Mouse (Mus musculus) right cerebral cortex, postnatal 10 days (tissue): ENCODE data around the gene Fgf12.

Experiments
- DNase-seq, 2 experiments: peaks; one replicate each; pipeline ENCODE4 v3.0.0; 2021; ENCODE audit warnings: low spot score in 2 of 2

Gene Fgf12

GRCm38 (mm10) chr16:28752638-28753118 lies at the start of gene Fgf12:
Gene Fgf12, minus strand, starts transcription at chr16:28753068.
- DNase-seq, result peak; percentile 36 to 52

DNA sequence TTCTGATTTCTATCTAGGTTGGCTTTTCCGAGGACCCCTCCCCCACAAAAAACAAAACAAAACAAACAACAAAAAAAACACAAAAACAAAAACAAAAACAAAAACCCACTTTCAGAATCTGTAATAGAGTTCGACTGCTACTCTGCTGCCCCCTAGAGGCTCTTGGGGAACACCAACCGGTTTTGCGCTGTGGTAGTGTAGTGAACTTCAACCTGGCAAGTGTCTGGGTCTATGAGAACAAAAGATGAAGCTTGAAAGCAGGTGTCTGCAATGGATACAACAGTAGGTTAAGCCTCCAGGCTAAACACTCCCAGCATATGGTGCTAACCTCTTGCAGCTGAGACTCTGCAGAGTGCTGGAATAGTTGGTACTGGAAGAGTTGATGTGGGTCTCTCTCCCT lies 40.2 kb upstream of the Fgf12 start:
- peak; percentile 35 to 46 for DNase-seq

DNA sequence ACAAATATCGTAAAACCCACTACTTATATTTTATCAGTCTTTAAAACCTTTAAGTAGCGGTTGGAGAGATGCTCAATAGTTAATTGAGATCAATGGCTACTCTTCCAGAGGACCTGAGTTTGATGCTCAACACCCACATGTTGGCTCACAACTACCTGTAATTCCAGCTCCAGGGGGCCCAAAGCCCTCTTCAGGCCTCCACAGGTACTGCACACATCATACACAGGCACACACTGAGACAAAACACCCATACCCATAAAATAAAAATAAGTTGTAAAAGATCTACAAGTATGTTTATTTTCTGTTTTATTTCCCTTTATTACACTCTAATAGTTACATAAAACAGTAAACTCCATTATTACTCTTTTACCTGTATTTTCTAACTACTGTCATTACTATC lies 17.4 kb upstream of the Fgf12 start:
- no peak for DNase-seq

DNA sequence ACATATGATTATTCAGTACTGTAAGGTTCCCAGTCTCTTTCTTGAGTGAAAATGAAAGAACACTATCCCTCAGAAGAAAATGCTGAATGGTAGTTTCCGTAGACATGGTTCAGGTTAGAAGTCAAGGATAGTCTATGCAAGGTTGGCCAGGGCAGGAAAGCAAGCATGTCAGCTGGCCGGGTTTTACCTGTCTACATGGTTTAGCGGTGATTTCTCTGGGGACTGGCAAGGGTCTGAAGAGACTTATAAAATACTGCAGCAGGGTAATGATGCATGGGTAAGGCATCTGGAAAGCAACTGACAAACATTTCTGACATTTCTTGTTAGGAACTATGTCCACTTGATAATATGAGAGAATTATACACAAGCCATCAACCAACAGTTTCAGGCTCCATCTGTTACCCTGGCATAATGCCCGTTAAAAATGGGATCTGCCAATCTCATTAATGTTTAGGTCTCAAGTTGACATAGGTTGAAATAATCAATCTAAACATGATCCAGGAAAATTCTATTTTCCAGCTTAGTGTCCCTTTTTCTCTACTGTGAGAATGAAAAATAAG lies 8.6 kb upstream of the Fgf12 start:
- no peak for DNase-seq

GRCm38 (mm10) chr16:28753124-28753917 lies 453 bp upstream of the Fgf12 start:
- DNase-seq, result peak; percentile 94 to 96

- DNase-seq, result no peak
Measured at GRCm38 (mm10) chr16:28734461-28734860, 18.4 kb downstream of the Fgf12 start.

DNA sequence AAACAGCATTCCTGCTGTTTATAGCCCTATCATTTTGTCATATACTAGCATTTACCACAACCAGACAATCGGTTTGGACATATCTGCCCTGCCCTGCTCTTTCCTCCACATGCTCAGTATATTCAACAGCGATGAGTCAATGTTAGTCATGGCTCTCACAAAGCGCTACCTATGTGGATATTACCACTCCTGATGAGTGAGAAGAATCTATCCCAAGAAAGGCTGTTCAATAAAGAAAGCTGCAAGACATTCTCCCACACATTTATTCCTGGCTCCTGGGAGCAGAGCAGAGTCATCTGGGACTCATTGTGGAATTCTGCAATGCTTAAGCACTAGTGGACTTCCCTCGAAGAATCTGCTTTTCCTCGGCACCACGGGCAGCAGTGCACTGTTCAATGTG lies 26.1 kb downstream of the Fgf12 start:
- DNase-seq, result no peak

- DNase-seq, result no peak
Measured at GRCm38 (mm10) chr16:28706623-28707022, 46.2 kb downstream of the Fgf12 start.

GRCm38 (mm10) chr16:28700346-28700745 lies 52.5 kb downstream of the Fgf12 start:
- no peak for DNase-seq

- DNase-seq, result no peak
Measured at GRCm38 (mm10) chr16:28696851-28697250, 56.0 kb downstream of the Fgf12 start.

DNA sequence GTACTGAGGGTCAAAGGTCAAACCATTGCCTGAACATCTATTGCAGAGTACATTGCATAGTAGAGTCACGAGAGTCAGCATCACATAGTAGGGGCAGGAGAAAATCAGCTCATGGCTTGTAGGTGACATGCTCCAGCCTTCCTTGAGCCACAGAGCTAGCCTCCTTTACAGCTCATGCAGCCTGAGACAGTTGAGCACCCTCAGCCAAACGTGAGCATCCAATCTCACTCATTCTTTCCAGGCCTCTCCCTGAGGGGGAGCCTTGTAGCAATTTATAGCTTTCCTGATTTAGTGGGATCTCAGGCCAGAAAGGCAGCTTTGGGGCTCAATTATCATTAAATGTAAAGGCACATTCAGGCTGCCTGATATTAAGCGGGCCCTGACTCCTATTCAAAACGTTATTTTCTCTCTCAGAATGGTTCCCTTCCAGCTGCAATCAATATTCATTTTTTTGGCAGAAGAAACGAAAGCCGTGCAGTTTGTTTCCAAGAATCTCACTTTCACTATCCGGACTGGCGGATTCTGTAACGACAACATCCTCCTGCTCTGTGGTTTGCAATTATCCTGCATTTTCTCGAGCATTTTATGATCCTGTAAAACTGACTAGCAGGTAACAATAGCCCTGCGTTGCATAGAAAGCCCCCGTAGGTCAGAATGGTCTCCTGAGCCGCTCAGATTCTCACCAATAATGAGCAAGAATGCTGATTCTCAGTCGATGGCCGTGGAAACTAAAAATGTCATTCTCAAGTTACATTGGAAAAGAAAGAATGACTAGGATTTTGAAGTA lies 58.6 kb downstream of the Fgf12 start:
- DNase-seq, result peak in 1 of 2 experiments; percentile 35

DNA sequence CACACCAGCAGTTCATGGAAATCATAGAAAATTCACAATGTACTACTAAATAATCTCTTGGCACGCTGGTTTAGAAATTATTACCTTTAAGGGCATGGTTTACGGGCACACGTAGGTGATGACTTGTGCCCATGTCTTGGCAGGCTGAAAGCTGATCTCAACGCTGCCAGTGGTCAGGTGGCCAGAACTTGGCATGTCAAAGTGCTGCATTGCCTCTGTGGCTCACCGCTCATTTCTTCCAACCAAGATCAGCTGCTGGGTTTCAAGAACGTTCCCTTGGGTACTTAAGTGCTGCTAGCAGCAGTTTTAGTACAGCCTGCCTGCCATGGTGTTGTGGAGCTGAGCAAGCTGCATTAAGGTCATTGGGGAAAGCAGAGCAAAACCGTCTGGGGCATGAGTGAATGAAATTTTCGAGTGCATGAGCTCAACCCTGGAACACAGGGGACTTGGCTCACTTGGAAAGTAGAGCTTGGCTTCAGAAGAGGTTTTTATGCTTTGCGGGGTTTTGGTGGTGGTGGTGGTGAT lies 63.9 kb downstream of the Fgf12 start:
- DNase-seq, result no peak

GRCm38 (mm10) chr16:28681625-28682024 lies 71.2 kb downstream of the Fgf12 start:
- DNase-seq, result no peak

- DNase-seq, result no peak
Measured at GRCm38 (mm10) chr16:28668815-28669347, 84.0 kb downstream of the Fgf12 start.

DNA sequence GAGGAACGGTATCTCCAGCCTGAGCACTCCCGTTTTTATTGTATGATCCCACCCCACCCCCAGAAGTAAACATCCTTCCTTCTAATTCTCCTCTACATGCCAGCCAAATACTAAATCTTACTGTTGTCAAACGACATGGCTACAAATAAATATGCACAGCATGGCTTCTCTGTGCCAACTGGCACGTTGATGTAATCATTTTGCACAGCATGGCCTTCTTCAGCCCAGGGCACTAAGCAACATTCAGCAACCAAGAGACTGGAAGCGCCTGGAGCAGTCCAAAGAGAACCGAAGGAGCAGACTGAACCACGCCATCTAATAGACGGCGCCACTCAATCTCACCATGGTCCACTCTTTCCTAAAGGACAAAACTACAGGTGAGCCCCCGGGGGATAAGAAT lies 100.2 kb downstream of the Fgf12 start:
- no peak for DNase-seq

GRCm38 (mm10) chr16:28650589-28650988 lies 102.3 kb downstream of the Fgf12 start:
- no peak for DNase-seq

DNA sequence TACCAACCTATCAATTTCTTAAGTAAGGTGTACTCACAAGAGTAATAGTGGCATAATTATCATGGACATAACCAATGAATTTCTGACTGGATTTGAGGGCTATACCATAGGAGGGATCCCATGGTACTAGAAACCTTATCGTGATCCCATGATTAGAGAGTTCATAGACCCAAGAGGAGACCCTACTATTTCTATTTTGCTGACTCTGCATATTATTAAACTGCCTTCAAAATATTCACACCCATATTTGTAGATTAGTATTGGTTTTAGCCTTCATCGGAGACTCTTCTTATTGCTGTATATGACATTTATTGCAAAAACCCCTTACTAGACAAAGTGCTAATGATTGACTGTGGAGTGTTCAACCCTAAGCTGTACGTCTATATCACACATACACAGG lies 107.8 kb downstream of the Fgf12 start:
- no peak for DNase-seq

GRCm38 (mm10) chr16:28631721-28632120 lies 121.1 kb downstream of the Fgf12 start:
- DNase-seq, result no peak

- peak; percentile 36 to 43 for DNase-seq
Measured at GRCm38 (mm10) chr16:28630771-28631484, 121.9 kb downstream of the Fgf12 start.

DNA sequence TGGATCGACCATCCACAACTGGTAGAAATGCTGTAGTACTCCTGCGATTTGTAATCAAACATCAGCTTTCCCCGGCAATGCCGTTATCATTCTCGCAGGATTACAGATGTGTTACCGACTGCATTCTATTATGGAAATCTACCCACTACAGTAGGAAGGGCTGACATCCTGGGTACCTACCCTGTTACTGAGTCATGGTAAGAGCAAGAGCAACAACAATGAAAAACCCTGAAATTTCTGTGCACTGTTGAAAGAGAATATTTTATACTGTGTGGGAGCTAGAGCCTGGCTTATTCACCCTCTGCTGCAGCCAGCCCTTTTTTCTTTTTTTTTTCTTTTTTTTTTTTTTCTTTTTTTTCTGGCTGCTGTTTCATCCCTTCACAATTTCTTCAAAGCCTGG lies 126.6 kb downstream of the Fgf12 start:
- DNase-seq, result no peak

- DNase-seq, result no peak
Measured at GRCm38 (mm10) chr16:28625689-28626088, 127.2 kb downstream of the Fgf12 start.
